Mouse (Mus musculus): ENCODE data around the gene Tmem255b.

Tmem255b gene

DNA sequence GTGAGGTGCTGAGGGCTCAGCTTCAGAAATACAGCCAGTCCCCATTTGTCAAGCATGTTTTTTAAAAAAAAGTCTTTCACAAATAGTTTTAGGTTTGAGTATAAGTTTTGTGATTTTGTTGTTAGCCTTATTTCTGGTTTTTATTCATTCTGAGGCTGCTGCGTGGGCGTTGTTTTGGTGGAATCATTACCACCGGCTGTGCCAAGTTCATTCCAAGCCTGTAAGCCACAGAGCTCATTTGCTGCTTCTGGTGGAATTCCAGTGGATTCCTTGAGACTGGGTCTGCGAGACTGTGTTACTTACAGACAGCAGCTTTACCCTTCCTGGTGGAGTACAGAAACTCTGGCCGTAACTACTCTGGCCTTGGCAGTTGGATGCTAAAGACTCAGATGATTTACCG, 11.5 kb downstream of the Tmem255b start:
- DNase-seq (ENCODE audit: low read depth, low spot score): no peak

DNA sequence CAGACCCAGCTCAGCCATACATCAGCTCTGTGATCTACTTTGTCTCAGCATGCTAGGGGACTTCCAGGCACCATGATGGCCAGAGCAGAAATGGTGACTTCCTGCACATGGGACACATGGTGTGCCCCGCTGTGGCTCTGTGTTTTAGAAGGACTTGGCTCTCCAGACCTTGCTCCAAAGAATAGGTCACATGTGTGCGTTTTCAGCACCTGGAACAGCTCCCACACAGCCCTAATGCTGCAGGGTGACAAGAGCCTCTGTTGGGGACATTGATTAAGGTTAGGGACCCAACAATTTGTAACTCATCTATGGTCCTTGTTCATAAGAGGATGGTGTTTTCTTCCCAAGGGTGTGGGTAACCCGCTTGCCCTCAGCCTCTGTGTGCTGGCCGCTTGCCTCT, 13.2 kb downstream of the Tmem255b start:
- no peak for DNase-seq (ENCODE audit: low read depth, low spot score)

DNA sequence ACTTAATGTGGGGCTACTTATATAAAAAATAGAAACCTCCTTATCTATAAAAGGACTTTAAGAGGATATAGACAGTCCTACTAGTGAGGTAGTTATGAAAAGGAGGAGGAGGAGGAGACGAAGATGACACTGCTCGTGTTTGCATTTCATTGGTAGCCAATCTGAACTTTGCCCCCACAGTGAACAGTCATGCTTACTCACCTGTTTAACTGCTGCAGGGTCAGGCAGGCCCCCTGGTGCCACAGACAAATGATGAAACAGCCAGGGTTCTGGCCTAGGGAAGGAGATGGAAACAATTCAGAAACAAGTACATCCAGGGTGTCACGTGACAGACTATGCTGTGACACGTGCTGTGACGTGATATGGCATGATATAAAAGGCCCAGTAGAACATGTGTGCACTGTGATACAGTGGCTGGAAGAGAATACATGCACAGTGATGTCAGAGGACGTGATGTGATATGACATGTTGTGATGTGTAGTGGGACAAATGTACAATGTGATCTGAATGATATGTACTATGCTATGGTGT, 16.8 kb downstream of the Tmem255b start:
- DNase-seq (ENCODE audit: low read depth, low spot score): no peak

DNA sequence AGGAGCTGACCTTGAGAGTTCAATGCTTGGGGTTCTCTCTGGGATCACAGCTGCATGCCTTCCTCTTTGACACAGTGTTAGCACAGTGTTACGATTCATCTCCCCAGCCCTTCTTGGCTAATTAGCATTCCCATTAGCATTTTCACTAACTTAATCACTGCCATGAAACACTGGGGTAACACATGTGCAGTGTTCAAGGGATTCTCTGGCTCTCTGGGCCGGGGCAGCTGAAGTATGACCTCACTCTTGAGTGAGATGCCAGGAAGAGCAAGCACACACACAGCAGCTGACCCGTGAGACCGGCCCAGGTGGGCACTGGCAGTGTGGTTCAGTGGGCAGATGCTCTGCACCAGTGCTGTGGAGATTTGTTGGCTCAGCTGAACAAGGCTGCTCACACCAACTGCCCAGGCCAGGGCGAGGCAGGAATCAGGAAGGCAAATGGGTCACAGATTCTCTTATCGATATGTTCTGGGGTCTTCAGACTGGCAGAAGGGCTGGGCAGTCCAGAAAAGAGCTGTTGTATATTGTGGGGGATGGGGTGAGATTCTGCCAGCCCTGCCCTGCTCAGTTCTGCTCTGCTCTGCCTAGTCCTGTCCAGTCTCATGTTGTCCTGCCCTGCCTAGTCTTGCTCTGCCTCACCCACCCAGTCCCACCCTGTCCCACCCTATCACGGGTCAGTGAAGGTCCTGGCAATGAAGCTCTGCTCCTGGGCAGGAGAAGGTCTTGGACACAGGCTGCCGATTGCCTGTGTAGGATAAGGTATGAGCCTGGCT, 19.5 kb downstream of the Tmem255b start:
- no peak for DNase-seq (ENCODE audit: low read depth, low spot score)

DNA sequence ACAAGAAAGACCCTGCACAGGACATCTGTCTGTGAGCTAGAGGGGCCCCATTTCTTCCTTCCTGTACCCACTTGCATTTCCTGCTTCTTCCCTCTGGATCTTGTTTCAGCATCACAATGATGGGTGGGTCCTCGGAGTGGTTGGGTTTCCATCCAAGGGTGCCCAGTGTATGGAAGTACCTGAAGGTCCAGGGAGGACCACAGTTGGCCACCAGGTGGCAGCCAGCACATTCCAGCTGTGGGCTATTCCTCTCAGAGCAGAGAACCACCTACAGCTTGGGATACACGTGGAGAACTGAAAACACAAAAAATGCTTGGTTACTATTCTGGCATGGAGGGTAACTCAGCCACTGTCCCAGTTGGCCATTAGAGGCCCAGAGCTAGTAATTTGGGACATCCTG, 20.3 kb downstream of the Tmem255b start:
- peak; percentile 38 for DNase-seq (ENCODE audit: low read depth, low spot score)

DNA sequence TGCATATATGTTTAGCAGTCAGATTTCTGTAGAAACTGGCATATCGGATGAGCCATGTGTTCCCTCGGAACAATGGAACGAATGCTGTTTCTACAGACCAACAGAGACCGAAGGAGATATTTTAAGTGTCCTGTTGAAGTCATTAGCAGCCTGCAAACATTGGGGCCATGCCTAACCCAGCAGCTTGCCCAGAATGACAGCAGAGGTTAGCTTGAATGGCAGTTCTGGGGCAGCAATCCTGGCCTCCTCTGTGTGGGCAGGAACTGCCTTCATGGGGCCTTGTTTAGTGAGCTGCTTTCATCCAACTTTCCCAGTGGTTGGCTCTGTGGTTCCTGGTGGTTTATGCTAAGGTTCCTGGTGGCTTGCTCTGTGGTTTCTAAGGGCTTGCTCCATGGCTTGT, 24.4 kb downstream of the Tmem255b start:
- no peak for DNase-seq (ENCODE audit: low read depth, low spot score)

DNA sequence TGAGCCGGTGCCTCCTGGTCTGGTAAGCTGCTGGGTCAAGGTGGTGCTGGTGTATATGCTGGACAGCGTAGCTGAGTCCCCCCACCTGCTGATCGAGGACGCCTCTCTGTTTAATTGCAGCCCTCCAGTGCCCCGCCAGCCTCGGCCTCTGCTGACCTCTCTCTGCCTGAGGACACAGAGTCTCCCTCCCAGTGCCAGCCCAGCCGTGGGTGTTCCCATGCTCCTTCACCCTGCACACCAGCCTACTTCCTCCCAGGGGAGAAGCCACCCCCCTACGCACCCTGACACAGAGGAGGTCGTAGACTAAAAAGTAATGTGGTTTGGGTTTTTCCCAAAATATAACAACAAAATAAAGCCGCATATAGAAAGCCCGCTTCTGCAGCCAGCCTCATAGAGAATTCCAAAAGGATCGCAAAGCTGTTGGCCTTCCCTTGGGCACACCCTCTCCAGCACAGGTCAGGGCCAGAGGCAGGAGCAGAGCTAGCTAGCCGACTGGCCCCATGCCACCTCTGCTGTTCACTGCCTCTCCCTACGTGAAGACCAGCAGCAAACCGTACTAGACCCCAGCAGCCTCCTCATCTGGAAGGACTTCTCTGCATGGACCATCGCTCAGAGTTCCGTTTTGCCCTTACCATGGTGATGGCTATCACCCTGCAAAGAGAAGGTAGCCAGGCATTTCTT, 26.2 kb downstream of the Tmem255b start:
- no peak for DNase-seq (ENCODE audit: low read depth, low spot score)

DNA sequence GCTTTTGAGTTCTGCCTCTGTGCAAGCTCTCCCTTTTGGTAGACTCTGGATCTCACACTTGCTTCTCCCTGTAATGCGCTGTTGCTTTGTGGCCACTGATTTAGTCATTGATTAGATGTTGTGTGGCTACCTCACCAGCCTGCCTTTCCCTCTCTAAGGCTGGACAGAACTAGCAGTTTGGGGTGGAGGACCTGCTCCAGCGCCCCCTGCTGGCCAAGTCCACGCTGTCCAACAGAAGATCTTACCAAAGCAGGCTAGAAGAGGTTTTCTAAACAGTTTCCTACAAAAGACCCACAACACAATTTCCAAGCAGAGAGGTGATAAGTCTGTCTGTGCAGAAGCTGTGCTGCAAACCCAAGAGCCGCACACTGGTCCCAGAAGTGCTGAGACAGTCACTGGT, 26.9 kb downstream of the Tmem255b start:
- DNase-seq (ENCODE audit: low read depth, low spot score): peak; percentile 34

DNA sequence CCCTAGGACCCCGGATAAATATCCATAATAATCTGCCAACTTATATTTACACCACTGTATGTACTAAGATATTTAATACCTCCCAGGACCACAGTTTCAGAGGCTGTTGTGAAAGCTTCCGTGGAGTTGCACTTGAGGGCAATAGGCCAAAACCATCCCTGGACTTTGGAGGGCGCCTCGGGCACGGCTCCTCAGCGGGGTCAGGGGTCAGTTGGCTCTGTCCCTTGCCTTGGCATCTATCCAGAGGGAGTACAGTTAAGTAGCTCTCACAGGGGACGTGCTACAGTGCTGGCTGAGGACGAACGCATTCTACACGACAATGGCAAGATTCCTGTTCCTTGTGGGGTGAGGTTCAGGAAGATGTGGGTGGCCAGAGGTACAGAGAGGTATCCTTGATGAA, 27.4 kb downstream of the Tmem255b start:
- DNase-seq (ENCODE audit: low read depth, low spot score): no peak

DNA sequence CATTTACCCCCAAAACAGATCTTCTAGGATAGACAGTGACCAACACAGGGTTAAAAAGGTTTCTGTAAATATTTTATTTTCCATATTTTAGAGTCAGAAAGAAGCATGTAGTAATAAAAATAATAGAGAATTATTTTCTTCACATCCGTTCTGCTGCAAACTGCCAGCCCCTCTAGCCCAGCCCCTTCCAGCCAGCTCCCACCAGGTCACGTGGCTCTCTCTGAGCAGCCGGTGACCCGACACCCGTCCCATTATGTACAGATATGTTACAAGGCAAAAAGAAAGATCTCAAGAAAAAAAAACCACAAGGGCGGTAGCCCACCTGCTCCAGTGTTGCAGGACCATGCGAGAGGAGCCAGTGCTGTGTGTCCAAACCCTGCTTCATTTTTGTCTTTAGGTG, 30.3 kb downstream of the Tmem255b start:
- DNase-seq (ENCODE audit: low read depth, low spot score): no peak

DNA sequence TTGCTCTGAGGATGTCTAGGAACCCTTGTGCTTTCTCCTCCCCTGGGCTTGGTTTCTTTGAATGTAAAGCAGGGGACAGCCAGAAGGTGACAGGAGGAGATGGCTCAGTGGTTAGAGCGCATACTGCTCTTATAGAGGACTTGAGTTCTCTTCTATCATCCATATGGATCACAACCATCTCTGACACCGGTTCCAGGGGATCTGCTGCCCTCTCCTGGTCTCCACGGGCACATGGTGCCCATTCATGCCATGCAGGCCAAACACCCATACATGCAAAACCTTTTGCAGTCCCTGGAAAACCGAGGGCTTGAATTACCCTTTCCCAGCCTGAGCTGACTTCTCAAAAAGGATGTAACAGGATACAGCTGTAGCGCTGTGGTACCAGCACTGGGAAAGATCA, 32.0 kb downstream of the Tmem255b start:
- DNase-seq (ENCODE audit: low read depth, low spot score): no peak

DNA sequence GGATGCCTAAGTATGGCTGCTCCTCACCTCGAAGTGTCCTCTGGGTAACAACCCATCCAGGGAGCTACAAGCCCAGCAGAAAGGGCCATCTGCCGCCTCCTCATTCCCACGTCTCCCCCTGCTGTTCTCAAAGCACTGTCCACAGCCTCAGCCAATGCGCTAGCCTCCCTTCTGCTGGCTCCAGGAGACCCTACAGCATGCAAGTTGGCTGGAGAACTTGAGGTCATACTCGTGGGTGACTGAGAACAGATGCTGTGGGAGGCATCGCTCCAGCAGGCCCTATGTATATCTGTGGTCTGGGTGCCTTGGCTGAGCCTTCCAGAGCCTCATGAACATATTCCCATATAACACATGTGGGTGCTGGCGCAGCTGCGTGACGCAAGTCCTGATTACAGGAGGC, 33.7 kb downstream of the Tmem255b start:
- DNase-seq (ENCODE audit: low read depth, low spot score): no peak

DNA sequence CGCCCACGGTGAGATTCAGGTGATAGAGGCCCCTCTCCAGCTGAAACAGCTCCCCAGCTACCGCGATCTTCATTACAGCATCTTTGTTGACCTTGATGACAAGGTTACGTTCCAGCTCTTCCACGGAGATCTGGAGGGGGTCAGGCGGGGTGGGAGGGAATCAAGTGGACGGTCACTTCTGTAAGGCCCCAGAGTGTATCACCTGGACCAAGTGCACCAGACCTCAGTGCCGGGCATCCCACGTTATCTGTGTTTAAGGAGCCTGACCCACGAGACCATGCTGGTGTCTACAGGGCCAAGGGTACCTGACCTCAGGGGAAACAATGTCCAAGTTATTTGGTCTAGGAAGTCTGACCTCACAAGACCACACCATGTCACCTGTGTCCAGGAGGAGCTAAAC, 36.5 kb downstream of the Tmem255b start:
- DNase-seq (ENCODE audit: low read depth, low spot score): no peak

DNA sequence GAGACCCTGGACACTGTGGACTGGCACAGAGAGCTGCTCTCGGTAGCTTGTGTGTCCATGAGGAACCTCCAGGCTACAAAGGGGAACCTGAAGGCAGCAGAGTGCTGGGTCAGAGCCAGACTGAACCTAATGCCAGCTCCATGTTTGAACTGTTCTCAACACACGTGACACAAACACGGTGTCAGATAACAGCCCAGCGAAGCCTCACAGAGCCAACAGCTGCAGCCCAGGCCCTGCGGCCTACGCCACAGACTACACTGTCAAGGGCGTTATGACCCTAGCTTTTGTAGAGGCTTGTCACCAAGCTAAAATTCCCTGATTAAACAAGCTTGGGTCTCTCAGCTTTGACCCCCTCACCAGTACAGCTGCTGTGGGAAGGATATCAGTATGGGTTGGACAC, 37.3 kb downstream of the Tmem255b start:
- DNase-seq (ENCODE audit: low read depth, low spot score): no peak

DNA sequence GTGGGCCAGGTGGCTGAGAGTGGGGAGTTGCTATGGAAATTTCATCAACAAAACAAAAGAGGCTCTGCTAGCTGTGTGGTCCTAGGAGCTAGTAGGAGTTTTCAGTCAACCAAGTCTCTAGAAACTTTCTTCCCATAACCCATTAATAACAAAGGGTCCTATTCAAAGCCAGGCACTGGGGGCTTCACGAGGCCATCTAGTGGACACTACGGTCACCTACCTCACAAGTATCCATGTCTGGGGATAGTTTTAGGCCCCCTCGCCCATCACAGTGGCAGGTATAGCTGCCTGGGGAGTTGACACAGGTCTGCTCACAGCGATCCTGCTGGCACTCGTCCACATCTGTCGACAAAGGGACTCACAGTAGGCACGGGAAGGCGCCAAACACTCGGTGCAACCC, 40.9 kb downstream of the Tmem255b start:
- no peak for DNase-seq (ENCODE audit: low read depth, low spot score)

DNA sequence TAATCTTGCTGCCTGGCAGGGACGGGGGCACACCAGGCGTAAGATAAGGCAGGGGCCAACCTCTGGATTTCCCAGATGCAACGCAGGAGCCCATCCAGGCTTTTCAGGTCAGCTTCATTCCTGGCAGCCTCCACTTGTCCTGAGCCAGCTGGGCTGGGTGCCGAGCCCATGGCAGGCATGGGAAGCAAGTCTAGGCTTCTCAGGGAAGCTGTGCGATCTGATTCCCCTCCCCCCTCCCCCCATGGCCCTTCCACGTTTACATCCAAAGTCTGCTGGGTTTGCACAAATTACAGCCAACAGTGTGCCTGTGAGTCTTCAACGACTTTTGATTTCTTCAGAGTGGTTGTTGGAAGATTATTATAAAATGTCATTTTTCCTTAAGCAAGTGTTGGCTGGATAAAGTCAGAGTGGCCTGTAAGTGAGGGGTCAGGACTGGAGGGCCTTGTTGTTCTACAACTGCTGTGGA, 46.1 kb downstream of the Tmem255b start:
- no peak for DNase-seq (ENCODE audit: low read depth, low spot score)

DNA sequence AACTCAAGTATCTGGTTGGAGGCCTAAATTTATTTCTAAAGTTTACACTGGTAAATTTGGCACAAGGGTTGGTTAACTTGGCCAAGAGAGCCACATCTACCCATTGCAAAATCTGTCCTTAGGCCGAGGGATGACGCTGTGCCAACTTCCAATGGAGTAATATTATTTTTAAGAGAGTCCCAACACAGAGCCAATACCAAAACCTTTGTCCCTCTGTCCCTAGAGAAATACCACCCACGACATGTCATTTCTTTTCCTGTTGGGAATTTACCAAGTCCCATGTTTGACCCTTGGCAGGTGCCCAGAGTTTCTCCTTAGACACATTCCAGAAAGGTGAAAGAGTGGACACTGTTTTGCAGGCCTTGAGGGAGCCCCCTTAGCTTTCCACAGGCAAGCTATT, 46.6 kb downstream of the Tmem255b start:
- no peak for DNase-seq (ENCODE audit: low read depth, low spot score)

DNA sequence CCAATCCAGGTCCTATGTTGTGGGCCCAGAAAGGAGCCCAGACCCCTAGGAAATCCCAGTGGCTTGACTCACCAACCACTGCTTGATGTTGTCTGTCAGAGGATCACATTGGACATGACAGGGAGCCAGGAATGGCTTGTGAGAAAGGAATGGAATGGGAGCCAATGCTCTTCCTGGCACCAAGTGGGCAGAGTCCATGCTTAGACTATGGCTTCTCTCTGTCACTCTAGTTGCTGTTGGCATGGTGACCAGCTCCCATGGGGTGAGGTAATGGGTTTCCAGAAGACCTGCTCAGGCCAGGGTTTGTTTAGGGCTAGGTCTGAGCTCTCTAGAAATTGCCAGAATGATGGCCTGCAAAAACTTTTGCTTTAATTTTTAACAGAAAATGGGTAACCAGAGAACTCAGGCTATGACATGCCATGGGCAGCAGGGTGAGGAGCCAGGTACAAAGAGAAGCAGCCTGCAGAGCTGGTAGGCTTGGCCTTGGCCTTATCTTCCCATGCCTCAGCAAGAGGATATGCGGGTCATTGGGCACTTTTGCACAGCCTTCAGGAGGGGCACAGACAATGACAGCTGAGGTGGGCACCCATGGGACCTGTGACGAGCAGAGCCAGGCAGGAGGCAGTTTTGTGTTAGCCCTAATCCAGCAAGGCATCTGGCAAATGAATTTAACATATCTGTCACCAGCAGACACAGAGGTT, 47.3 kb downstream of the Tmem255b start:
- no peak for DNase-seq (ENCODE audit: low read depth, low spot score)

DNA sequence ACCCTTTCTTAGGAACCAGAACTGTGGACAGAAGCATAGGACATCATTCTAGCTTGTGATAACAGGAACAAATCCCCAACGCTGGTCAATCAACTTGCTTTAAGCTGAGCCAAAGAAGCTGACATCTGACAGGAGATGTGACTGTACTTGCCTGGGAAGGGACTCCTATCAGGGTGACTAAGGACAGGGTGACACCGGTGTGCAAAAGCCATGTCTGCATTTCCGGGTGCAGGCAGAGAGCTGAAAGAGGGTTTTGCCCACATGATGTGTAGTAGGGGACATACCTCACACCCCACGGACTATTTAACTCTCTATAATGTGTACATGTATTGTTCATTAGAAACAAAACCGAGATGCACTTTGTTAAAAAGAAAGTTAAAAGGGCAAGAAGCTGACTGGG, 48.2 kb downstream of the Tmem255b start:
- no peak for DNase-seq (ENCODE audit: low read depth, low spot score)

DNA sequence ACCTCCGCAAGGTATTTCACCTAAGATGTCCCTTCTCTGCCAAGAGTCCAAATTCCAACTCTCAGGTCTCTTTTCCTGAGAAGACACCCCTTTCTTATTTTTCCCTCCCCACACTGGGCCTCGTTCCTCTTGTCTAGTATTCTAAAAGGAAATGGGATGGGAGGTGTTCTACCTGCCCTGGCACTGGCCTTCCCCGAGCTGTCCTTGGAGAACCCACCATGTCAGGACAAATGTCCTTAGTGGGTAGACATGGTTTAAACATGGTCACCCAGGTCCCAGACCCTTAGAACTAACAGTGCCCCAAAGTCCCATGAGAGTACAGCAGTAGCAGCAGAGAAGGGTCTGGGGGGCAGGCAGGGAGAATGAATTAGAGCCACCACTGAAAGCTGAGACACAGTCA, 54.4 kb downstream of the Tmem255b start:
- no peak for DNase-seq (ENCODE audit: low read depth, low spot score)

DNA sequence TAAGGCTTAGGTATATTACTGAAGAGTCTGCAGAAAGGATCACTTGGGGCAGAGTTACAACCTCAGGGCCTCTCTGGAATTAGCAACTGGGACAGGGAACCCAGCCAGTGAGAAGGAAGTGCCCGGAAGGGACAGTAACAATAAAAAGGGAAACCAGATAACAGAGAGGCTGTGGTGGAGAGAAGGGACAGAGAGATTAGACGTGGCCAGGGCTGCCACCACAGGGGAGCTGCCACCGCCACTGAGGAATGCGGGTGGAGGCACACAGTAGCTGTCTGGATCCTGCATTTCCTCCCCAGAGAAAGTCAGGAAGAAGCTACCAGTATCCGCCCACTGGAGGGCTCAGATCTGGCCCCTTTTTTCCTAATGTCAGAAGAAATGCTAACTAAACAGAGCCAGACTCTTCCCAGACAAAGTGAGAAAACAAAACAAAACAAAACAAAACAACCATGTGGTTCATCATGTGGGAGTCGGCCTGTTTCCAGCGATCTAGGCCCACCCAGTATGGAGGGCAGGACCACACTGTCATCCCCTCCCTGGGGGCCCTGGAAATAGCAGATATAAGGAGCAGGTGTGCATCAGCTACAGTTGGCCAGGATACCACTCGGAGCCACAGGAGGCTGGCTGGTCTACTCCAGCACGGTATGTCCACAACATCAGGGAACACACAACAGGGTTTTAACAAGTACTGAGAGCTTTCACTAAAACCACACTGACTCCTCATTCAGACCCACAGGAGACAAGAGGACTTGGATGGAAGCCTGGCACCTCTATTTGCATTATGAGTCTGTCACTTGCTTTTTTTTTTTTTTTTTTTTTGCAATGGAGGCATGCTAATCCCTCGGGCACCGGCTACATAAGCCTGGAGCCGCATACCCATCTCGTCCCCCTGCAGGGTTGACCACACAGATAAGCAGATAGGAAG, 55.3 kb downstream of the Tmem255b start:
- DNase-seq (ENCODE audit: low read depth, low spot score): no peak

All from retina, postnatal 7 days (tissue).